ENCODE assay signal across 12 mouse cellular contexts in genomic region chr7:130797524-130797923, GRCm38 (mm10).
"Had no signal": no experiment of that assay in that cellular context is flagged by ENCODE, and none has a peak within 500 bp of the region (broad histone marks: within the 10 kb centered on the region; RNA-seq: fewer than 3 reads in every experiment).

No protein-coding gene starts in this region.

- DNase-seq: lung, adult 18-20 months; lung, embryonic 14.5 days; lung, postnatal 10 days; lung, postnatal 4 days; midbrain, embryonic 14.5 days; retina, postnatal 1 day; right cerebral cortex, adult 18-20 months; right cerebral cortex, postnatal 25 days; right cerebral cortex, postnatal 4 days; spleen, adult 18-20 months; thymus, adult 18-20 months; thymus, postnatal 14 days had no signal
